Mouse (Mus musculus) spleen, postnatal 4 days (tissue): ENCODE measurements at regions not wholly inside any gene's neighbourhood (a gene's known extent, or its start where the extent isn't known, plus 50 kb on each side); places are given as distances from the start of the nearest gene placed in this dataset.
A peak's percentile ranks its signal among the peaks of the same experiment; 100 is the strongest.

Experiments
- DNase-seq, 2 experiments: peaks; one replicate each; pipeline ENCODE4 v3.0.0; 2022; ENCODE audit warnings: low spot score in 2 of 2

DNA sequence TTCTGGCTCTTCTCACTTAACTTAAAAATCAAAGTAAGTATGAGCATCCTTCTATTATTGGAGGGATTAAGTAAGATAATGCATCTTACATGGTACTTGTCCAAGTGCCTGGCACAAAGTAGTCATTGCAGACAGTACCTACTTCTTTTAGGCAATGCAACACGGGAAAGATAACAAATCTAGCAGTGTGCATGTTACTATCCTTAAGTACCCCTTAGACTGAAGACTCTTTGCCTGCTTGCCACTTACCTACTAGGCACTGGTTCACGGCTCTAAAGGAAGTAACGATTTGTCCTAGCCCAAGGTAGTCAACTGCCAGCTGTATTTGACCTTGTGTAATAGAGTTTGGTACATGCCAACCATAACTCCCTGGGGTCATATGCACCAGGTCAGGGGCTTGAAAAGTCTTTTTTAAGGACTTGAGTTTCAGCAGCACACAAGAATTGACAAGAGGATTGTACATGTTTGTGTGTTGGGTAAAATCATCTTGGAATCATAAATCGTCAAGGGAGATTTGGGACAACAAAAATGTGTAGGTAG, 1409.8 kb downstream of the Gsdmc2 start:
- DNase-seq, result no peak

DNA sequence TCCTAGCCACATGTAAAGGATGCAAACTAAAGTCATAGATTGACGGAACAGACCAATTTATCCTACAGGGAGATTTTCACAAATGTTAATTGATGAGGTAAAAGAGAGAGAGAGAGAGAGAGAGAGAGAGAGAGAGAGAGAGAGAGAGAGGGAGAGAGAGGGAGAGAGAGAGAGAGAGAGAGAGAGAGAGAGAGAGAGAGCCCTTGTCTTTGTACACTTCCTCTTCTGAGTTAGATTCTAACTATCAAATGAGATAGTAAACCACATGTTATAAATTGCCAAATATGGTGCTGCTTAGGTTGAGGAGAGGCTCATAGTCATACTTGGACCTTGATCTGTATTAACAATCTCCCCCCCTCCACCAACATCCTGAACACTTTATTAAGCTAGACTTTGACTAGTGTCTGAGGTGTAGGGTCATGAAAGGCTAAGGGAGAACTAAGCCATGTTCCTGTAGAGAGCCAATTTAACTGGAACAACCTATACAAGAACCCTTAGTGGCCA, 1412.2 kb downstream of the Gsdmc2 start:
- DNase-seq, result no peak

DNA sequence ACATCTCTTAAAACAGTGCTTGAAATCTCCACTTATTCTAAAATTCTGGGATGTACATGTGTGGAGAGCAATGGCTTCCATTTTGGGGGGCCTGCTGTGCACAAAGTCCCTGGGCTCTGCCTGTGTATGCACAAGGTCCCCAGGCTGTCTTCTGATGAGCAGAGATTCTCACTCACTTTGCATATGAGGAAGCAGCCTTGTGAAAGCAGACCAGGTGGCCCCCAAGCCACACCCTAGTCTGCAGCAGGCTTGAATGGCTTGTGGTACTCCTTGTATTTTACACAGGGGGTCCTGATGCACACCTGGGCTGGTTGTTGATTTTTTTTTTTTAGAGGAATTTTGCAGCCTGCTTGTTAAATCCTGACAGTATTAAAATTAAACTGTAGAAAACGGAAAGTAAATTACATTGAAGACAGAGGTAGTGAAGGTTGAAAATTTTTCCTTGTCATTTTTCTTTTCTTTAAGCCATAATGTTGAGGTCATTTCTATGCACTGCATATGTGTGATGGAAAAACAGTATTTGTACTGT, 1413.8 kb downstream of the Gsdmc2 start:
- DNase-seq, result peak in 1 of 2 experiments; percentile 17

DNA sequence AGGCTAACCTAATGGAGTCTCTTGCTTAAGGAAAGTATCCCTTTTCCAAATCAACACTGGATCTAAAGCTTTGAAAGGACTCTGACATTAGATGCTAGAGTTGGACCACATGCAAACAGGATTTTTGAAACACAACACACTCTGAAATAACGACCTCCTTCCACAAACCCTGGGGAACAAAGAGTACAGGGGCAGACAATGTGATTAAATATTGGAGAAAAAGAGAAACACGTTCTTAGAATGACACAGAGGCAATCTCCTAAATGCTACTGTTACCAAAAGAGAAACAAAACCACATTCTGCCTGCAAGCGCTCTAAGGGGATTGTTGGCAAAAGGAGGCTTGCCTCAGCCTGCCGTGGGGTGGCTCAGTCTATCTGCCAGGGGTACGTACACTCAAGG, 1422.0 kb downstream of the Gsdmc2 start:
- no peak for DNase-seq

DNA sequence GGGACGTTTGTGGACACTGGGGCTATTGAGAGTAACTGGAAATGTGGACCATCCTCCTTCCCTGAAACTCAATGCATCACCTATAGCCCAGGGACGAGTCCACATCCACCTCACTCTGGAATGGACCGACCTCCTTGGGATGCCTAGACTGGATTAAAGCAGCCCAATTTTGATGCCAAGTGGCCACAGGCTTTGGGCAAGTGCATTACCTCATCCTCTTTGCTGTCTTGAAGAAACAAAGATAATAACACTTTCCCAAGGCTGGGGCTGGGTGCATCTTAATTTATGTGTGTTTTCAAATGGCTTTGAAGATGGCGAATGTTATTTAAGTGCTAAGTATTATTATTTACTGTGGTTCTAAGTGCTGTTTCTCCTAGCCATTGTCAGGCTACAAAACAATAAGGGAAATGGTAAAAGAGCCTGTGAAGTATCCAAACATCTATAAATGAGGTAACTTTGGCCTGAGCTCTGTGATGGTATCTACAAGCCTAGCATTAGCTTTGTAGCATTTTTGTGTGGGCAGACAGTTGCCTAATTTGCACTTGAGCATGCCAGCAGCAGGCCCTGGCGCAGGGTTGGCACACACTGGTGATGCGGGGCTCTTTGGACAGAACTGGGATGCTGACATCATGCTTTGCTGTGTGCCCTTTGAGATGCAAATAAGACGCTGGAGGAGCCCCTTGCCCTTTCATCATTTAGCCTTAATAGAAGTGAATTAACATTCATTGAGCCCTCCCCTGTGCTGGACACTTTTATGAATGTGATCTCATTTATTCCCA, 1423.7 kb downstream of the Gsdmc2 start:
- no peak for DNase-seq

DNA sequence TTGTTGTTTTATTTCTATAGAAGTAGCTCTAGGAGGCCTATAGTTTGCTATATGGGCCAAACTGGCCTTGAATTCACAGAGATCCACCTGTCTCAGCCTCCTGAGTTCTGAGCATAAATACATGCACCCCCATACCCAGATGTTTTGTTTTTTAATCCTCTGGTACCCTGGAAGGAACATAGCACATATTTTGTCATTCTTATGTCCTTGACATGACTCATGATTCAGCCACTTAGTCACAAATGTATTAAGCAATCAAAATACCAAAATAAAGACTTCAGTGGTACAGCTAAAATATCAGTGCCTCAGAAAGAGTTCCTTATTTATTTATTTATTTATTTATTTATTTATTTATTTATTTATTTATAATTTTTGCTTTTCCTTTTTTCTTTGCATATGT, 1428.3 kb downstream of the Gsdmc2 start:
- no peak for DNase-seq

DNA sequence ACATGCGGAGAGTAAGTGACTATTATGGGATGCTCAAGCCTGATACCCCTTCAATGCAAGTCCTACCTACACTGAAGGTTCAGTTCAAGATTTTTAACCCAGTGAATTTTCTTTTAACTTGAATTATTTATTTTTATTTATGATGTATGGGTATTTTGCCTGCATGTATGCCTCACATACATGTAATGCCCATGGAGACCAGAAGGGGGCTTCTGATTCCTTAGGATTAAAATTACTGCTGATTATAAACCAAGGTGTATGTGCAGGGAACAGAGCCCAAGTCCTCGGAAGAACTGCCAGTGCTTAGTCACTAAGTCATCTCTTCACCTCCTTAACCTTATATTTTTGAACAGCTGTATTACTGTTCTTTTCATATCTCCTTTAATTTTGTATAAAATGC, 1431.3 kb downstream of the Gsdmc2 start:
- no peak for DNase-seq

DNA sequence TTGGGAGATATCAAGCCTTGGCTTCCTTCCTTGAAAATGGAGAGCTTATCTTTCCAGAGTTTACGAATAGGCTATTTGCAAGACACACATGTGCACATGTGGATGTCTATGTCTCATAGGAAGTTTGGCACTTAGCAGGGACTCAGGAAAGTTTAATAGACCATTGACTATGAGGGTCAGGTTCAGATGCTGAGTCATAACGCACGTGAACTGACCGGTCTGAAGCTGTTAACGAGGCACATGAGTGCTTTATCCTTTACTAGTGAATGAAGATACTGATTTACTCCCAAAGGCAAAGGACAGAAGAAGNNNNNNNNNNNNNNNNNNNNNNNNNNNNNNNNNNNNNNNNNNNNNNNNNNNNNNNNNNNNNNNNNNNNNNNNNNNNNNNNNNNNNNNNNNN, 1442.8 kb downstream of the Gsdmc2 start:
- no peak for DNase-seq

DNA sequence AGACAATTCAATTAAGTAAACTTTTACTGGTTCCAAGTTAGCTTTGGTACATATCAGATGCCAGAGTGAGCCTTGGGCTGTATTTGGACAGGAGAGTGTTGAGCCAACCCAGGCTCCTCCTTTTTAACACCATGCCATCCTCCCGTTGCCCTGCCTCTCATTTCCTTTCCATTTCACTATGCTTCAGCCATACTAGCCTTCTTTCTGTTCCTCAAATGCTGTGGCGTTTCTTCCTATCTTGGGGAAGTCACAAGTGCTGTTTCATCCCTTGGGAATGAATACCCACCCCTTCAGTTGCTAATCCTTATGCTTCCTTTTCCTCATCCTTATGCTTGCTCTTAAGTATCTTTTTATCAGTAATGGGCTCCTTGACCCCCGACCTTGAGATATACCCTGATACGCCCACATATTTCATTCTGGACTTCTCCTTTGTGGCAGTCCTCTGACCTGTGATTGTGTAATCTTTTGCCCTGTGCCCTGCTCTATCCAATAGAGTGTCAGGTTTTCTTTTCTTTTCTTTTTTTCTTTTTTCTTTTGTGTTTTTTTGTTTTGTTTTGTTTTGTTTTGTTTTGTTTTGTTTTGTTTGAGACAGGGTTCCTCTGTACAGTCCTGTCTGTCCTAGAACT, 1443.9 kb downstream of the Gsdmc2 start:
- DNase-seq, result no peak

DNA sequence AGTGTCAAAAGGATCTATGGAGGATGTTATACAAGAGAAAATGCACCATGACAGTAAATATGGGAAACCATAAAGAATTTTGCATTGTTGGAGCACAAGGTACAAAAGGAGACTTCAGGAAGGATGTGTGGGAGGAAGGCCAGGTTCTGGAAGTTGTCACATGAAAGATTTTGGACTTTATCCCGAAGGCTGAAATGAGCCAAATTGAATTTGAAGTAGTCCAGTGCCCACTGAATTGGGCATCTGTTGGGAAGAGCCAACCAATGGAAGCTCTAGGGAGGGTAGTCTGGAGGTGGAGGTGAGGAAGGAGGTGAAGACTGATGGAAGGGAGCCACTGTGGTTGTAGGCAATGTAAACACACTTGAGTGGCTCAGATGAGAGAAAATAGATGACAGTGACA, 1445.6 kb downstream of the Gsdmc2 start:
- DNase-seq, result no peak

DNA sequence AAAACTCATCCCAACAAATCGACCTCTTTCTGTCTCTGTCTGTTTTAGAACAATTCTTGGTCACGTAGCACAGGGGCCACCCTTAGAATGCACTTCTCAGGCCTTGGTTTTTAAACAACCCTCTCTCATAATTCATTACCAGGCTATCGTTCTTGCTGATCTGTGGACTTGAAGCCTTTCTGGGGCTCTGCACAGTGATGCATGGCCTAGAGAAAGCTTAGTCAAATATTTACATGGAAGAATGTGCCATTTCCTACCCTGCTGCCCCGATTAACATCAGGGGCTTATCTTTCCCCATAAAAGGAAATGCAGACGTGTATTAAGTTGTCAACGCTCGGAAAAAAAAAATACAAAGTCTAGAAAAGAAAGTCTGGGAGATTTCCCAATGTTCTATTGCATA, 1448.0 kb downstream of the Gsdmc2 start:
- DNase-seq, result no peak

DNA sequence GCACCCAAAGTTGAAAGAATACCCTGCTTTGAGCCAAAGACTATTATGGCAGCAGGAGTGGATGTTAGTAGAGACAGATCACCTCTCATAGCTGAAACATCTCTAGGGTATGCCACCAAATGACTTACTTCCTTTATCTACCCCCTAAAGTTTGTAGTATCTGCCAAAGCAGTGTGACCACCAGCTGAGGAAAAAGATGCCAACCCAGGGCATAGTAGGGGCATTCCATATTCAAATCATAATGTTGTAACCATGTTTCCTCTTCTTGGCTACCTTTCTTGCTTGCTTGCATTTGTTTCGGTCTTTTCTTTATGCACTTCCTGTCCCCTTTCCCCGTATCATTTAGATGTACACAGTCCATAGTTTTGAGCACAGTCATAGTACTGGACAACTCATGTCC, 1449.6 kb downstream of the Gsdmc2 start:
- DNase-seq, result no peak

DNA sequence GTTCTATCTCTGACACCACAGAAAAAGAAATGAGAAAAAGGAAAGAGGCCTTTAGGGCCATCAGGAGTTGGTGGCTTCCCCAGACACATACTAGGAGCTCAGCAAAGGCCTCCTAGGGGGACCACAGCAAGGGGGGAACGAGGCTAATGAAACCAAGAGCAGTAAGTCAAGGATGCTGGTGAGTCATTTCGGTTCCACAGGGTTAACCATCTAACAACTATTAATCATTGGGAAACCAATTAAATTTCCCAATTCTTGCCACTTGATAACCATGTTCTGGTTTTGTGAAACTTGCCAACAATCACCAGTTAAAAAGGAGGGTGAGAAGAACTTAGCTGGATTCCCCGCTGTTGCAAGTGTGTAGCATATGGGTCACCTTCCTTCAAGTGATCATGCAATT, 1451.6 kb downstream of the Gsdmc2 start:
- no peak for DNase-seq

DNA sequence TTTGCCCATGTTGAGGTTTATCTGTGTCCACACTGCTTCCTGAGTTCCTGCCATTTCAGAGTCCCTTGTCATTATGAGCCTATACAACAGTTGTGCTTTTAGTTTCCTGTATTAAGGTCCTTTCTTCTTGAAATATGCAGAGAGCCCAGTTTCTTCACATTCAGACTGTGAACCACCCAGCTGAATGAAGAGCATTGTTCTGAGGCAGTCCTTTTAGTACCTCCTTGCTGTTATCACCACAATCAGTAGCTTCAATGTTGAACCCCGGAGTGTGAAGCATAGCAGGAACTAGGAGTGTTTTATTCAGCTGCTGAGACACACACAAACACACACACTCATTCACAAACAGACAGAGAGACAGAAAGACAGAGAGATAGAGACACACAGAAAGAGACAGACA, 1452.1 kb downstream of the Gsdmc2 start:
- DNase-seq, result no peak

DNA sequence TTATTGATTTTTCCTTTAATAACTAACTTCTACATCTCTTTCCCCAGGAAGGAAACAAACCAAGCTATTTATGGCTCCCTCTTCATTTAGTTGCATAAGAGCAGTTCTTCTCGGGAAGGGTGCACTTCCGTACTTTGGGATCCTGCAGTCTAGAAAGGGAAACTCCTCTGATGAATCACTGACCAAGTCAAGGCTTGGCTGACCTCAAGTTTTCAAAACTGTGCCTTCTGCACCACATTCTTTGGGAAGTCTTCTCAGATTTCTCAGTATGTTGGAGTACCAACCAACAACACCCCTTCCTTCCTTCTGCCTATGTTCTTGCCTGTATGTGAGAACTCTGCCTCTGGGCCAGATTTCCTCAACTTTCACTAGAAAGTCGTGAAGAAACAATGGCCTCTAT, 1452.6 kb downstream of the Gsdmc2 start:
- no peak for DNase-seq

DNA sequence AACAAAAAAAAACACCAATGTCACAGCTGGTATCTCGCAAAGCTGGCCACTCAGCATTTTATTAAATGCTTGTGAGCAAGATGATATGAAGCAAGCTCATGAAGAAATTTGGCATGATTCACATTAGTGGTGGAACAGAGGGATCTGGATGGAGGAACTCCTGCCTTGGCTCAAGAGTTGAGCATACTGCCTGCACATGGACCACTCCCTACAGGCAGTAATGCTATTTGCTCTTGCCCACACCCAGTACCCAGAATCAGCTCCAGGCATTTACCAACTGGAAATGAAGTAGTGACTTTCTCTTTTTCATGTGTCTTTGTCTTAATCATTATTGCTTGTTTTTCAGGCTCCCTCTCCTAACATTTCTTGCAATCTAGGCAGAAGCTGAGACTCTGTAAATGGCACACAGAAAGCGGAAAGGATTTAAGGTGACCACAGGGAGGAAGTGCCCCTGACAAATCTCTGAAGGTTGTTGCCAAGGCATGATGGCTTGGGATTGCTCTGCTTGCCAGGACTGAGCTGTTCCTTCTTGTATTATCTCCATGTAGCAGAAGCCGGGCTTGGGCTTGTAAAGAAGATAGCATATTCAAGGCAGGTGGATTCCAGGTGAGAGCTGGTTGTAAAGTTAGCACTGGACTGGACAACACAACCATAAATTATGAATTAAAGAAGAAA, 1455.4 kb downstream of the Gsdmc2 start:
- no peak for DNase-seq

DNA sequence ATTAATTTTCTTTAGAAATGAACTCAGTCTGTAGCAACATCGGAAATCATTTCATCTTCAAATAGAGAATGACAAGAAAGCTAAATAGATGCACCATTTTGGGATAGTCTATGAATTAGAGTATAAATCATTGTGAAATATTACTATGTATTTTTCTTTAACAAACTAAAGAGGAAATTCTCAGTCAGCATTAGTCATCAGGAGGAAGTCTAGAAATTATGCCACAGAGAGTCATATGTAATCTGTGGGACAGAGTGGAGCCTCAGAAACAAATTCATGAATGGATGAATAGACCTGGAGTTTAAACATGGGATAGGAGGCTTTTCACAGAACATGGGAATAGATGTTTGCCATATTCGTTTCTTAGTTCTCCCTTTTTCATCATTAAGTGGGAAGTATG, 1459.4 kb upstream of the A1bg start:
- DNase-seq, result no peak

DNA sequence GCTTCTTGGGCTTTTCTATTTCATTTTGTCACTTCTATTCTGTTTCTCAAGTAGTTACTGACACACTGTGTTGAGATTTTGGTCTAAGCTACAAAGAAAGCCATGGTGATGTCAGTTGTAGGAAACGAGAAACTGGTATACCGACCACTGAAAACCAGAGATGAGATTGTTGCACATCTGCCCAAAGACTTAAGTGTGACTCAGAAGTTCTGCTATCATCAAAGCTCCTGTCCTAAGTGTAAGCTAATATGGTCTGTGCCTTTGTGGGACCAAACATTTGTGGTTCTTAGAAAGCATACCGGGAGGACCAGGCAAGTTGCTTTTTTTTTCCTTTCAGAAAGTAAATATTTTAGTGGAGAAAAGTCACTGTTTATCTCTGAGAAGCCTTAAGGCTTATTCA, 1451.8 kb upstream of the A1bg start:
- no peak for DNase-seq

DNA sequence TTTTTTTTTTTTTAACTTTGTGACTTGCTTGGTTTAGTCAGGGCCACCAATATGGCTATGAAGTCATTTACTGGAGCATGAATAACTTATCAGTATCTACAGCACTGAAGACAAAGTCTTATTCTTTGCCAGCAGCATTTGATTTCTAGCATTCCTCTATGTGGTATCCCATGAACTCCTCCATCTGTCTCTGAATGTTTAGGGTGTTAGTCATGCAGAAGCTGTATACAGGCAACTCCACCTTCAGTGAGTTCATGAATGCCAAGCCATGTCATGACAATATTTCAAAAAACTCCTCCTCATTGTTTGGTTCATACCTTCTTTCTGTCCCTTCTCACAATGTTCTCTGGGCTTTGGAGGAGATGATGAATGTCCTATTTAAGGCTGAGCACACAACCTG, 1438.4 kb upstream of the A1bg start:
- DNase-seq, result no peak

DNA sequence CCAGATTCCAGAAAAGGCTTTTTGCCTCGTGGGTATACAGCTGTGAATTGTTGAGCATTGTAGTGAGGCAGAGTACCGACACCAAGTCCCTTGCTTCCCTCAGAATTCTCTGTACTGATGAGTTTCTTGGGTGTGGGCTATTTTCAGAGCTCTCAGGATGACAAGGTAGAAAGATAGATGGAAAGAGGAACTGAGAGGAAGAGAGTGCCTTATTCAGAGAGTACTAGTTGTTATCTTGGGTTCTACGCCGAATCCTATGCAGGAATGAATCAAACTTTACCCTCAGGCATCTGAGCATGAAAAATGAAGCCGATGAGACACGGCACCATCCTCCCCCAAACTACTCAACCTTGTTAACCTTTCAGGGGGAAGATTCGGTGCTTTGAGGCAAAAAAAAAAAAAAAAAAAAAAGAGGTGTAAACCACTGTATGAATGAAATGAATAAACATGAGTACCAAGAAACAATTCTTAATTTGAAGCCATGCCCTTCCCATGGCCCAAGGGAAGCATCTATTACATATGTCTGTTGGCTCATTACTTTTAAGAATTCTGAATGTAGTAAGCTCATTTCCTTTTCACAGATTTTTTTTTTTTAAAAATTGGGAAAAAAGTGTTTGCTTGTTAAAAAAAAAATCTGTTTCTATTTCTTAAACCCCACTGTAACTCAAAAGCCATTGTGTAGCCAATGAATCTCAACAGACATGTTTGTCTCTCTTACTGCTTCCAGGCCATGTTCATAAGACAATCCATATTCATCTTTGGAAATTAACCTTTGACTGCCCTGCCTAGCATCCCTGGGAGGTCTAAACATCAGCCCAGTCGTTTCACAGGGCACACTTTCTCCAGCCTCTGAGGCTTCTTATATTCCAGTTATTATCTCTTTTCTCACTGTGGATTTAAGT, 1435.8 kb upstream of the A1bg start:
- DNase-seq, result no peak

DNA sequence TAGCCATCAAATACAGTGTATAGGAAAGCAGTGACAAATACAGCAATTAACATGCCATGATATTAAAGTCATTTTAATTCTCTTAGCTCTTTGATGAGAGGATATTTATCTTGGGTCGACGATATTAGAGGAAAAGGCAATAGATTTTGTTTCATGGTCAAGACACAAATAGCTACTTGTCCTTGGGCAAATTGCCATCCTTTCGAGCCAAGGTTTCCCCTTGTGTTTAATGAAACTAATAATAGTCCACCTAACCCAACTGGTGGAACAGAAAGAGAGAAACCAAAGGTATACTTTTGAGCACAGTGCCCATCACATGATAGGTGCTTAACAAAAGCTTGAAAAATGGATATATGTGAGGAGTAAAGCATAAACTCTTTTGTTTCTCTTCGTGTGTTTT, 1431.0 kb upstream of the A1bg start:
- no peak for DNase-seq
